Mouse (Mus musculus) hindbrain, embryonic 11.5 days (tissue): ENCODE results near the gene Kcnab1. TPM values are rescaled to one million over a fixed set of nuclear protein-coding genes. Genes with fewer than 3 reads are reported as not detected.
A peak's percentile ranks its signal among the peaks of the same experiment; 100 is the strongest.

Source experiments
- ATAC-seq: fragments of 200-750 bp; cut with Nextera tagmentation; 2 replicates; pipeline ENCODE4 v1.8.0; 2017; ENCODE audit warnings: mild to moderate bottlenecking, moderate TSS enrichment, moderate library complexity; ENCODE audit not compliant: low FRiP score
- DNase-seq: peaks from one replicate; pipeline ENCODE4 v3.0.0-alpha.2; 2015; ENCODE audit warnings: low spot score
- H3K27ac ChIP-seq: fragments of 300-500 bp; sonication (generic); 2 replicates; pipeline ENCODE4 v1.5.1; 2014; ENCODE audit warnings: mild to moderate bottlenecking, low read depth, low read length
- H3K27me3 ChIP-seq: fragments of 300-500 bp; sonication (generic); 2 replicates; pipeline ENCODE4 v1.6.1; 2014; ENCODE audit warnings: mild to moderate bottlenecking, low read length, moderate library complexity, mixed read lengths; ENCODE audit not compliant: control insufficient read depth, insufficient read depth
- H3K36me3 ChIP-seq: fragments of 300-500 bp; sonication (generic); 2 replicates; pipeline ENCODE4 v1.6.1; 2014; ENCODE audit warnings: mild to moderate bottlenecking, low read length, moderate library complexity, mixed read lengths; ENCODE audit not compliant: control insufficient read depth, insufficient read depth
- H3K4me1 ChIP-seq: fragments of 300-500 bp; sonication (generic); replicated peaks from 2 replicates; pipeline ENCODE4 v1.6.1; 2014; ENCODE audit warnings: low read length, mixed read lengths; ENCODE audit not compliant: control insufficient read depth, insufficient read depth
- H3K4me2 ChIP-seq: fragments of 300-500 bp; sonication (generic); replicated peaks from 2 replicates; pipeline ENCODE4 v1.6.1; 2014; ENCODE audit warnings: mild to moderate bottlenecking, low read depth, low read length
- H3K4me3 ChIP-seq: fragments of 300-500 bp; sonication (generic); 2 replicates; pipeline ENCODE4 v1.5.1; 2014; ENCODE audit warnings: low read depth, low read length
- H3K9ac ChIP-seq: fragments of 300-500 bp; sonication (generic); 2 replicates; pipeline ENCODE4 v1.6.1; 2014; ENCODE audit warnings: low read depth, low read length
- H3K9me3 ChIP-seq: fragments of 300-500 bp; sonication (generic); 2 replicates; pipeline ENCODE4 v1.6.1; 2016; ENCODE audit warnings: low read length; ENCODE audit not compliant: control insufficient read depth
- WGBS: fragments of 180-500 bp; shearing (Covaris S2); extraction: QIAGEN DNeasy Blood & Tissue Kit; methylation state at CpG from one replicate; pipeline ENCODE4 v1.1.7; 2014; 5-methylcytosine and 5-hydroxymethylcytosine counted together
- polyA plus RNA-seq: library from polyadenylated mRNA; unstranded; fragments of >200 nt; fragmentation: Nextera tagmentation; extraction: Ambion mirVana; gene quantifications from 2 replicates; pipeline ENCODE4 v1.2.1, GENCODE M21; 2014

Gene Kcnab1
- polyA plus RNA-seq, 1 experiment from 2014 or later = 5.6 TPM

DNA sequence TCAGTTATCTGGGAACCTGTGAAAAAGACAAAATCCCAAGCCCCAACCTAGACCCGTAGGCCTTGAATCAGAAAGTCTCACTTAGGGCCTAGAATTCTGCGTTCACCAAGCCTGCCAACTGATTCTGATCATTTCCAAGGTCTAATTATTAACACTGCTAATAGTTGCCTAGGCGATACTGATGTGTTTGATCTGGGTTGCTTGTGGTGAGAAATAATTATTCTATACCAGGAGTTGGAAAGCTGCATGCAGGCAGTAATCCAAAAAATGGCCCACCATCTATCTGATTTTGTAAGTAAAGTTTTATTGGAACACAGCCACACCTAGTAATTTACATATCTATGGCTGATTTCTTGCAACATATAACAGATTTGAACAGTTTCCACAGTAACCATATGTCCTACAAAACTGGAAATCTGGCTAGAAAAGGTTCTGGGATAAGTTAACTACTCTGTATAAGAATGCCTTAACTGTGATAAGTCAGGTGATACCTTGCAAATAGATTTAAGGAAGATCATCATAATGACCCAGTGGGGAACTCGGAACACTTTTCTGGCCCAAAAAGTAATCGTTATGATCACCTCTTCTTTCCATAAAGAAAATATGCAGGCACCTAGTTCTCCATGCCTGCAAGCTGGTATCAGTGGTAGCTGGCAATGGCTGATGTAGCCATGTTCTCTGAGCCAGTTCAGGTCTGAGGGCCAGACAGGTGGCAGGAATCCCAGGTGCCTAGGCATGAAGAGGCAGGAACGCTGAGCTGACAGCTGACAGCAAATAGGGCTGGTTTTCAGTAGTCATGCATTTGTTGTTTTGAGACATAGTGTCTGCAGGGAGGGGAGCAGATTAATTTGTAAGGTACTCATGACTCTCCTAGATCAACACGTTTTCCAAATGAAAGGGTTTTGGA, 108.7 kb downstream of the Kcnab1 start:
- no peak overlapping the region for H3K27ac ChIP-seq
- WGBS = 88% methylated on average over 7 of the region's 7 CpGs
- H3K4me2 ChIP-seq = no peak overlapping the region
- no peak for ATAC-seq
- H3K9ac ChIP-seq = no peak overlapping the region
- H3K4me1 ChIP-seq = no peaks in the 10 kb centered on the region
- no peak overlapping the region for H3K4me3 ChIP-seq
- no peak for DNase-seq
- no peaks in the 10 kb centered on the region for H3K36me3 ChIP-seq
- no peaks in the 10 kb centered on the region for H3K27me3 ChIP-seq
- no peaks in the 10 kb centered on the region for H3K9me3 ChIP-seq

DNA sequence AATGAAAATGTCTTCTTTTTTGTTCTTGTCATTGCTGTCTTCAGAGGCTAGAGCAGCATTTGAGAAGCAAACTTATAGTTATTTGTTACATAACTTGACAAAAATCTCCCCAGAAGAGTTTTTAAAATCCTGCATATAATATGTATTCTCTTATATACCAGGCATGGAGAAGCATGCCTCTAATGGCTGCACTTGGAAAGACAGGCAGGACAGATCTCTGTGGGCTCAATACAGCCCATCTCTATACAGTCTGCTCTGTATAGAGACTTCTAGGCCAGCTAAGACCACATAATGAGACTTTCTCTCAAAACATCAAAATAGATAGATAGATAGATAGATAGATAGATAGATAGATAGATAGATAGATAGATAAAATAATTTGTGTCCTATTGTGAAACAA, 111.1 kb downstream of the Kcnab1 start:
- no peak for DNase-seq

DNA sequence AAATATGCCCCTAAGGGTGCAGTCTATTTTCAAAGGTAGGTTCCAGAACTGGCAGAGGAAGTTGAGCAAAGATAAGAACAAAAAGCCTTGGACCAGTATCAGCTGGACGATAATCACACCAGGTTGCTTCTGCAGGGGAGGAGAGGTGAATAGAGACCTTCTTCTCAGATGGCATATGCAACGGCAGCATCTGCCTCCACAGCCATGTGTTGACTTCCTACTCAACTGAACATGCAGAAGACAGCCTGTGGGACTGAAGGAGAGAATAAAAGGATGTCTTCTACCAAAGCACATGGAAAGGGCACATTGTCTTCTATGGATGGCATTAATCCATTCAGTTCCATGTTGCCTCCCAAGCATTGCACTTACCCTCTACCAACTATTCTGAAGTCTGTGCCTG, 114.5 kb downstream of the Kcnab1 start:
- no peak for ATAC-seq
- Histone ChIP-seq H3K27ac (no peak overlapping the region), H3K4me1 (no peaks in the 10 kb centered on the region), H3K36me3 (no peaks in the 10 kb centered on the region), H3K9me3 (no peaks in the 10 kb centered on the region), H3K4me2 (no peak overlapping the region), H3K9ac (no peak overlapping the region), H3K27me3 (no peaks in the 10 kb centered on the region), H3K4me3 (no peak overlapping the region)
- WGBS = 90% methylated on average over 2 of the region's 2 CpGs
- no peak for DNase-seq

More for the DNA sequence above, 111.1 kb downstream of the Kcnab1 start:
- Histone ChIP-seq H3K9me3 (no peaks in the 10 kb centered on the region), H3K27me3 (no peaks in the 10 kb centered on the region), H3K27ac (no peak overlapping the region), H3K9ac (no peak overlapping the region), H3K4me2 (no peak overlapping the region), H3K4me3 (no peak overlapping the region), H3K4me1 (no peaks in the 10 kb centered on the region), H3K36me3 (no peaks in the 10 kb centered on the region)
- no peak for ATAC-seq

DNA sequence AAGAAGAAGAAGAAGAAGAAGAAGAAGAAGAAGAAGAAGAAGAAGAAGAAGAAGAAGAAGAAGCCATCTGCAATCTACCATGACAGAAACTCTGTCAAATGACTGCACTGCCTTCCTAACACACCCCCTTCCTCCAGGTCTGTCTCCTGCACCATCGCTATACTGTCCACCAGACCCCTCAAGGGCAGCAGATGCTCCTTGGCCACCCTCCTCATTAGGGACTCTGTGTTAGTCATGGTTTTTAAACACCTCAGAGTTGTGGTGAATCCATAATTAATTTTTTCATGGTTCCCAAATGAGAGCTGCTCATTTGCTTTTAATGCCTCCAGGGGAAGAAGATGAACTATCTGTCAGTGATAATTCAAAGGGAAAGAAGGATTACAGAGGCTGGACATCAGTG, 121.8 kb downstream of the Kcnab1 start:
- Histone ChIP-seq H3K4me3 (no peak overlapping the region), H3K36me3 (no peaks in the 10 kb centered on the region), H3K4me1 (no peaks in the 10 kb centered on the region), H3K9ac (no peak overlapping the region), H3K4me2 (no peak overlapping the region), H3K27ac (no peak overlapping the region), H3K9me3 (no peaks in the 10 kb centered on the region), H3K27me3 (no peaks in the 10 kb centered on the region)
- peak; percentile 76; the same call in 1 of the 2 replicates for ATAC-seq
- no peak for DNase-seq
- WGBS = 50% methylated on average over 1 of the region's 1 CpGs

DNA sequence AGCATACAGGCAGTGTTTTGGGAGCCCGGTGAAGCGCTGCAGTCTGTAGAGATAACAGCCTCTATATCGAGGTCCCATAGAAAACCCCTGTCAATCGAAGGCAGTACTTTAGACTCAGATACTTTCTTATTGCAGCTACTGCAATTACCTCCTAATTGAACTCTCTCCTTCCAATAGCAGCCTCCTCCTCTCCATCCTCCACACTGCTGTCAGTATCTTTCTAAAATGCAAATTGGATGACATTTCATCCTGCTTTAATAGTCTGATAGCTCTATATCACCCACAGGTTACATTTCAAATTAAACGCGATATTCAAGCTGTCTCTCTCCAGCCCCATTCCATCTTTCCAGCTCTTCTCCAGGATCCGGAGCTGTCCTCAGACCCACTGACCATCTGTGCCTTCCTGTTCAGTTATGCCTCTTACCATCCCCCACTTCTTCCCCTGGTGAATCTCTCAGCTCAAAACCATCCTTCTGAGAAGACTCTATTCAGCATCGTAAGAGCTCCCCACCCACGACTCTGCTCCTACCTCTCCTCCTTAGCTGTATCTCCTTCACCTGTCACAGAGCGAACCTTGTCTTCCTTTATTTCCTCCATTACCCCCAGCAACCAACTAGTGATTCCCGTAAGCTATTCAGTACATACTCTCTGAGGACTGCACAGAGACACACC, 122.4 kb downstream of the Kcnab1 start:
- Histone ChIP-seq H3K4me1 (no peaks in the 10 kb centered on the region), H3K27me3 (no peaks in the 10 kb centered on the region), H3K36me3 (no peaks in the 10 kb centered on the region), H3K9me3 (no peaks in the 10 kb centered on the region), H3K4me3 (no peak overlapping the region), H3K27ac (no peak overlapping the region), H3K9ac (no peak overlapping the region), H3K4me2 (no peak overlapping the region)
- no peak for DNase-seq
- peak; percentile 30; the same call in 1 of the 2 replicates for ATAC-seq
- 84% methylated on average over 11 of the region's 11 CpGs for WGBS

DNA sequence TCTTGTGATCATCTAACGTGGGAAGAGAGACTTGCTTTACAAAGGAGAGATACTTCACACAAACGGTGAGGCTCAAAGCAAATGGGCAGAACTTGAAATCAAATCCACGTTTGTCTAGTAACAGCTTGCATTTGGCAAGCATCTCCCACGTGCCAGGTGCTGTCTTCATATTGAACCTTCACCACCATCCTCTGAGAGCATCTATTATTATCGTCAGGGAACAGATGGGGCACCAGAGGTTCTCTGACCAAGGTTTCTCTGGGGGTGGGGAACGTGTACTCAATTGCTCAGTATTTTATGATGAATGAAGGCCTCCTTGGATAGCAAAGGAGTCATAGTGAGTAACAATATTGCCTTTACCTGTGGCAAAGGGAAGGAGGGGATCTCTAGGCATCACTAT, 139.8 kb downstream of the Kcnab1 start:
- WGBS = 69% methylated on average over 6 of the region's 6 CpGs
- no peaks in the 10 kb centered on the region for H3K27me3 ChIP-seq

DNA sequence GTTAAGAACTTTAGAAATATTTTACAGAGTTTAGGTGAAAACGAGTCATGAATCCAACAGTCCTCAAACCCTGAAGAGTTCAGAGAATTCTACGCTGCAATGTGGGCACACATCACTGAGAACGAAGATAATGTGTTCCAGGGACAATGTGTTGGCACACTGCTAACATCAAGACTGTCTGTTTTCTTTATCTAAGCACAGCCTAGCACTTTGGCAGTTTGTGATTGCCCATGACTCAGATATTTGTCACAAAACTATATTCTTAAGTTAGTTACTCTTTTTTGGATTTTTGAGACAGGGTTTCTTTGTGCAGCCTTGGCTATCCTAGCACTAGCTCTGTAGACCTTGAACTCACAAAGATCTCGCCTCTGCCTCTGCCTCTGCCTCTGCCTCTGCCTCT, 151.3 kb downstream of the Kcnab1 start:
- Histone ChIP-seq H3K36me3 (no peaks in the 10 kb centered on the region), H3K27ac (no peak overlapping the region), H3K4me1 (no peaks in the 10 kb centered on the region), H3K4me2 (no peak overlapping the region), H3K9me3 (no peaks in the 10 kb centered on the region), H3K27me3 (no peaks in the 10 kb centered on the region), H3K9ac (no peak overlapping the region), H3K4me3 (no peak overlapping the region)
- ATAC-seq (no peak), DNase-seq (no peak)
- 89% methylated on average over 4 of the region's 4 CpGs for WGBS

More for the DNA sequence above, 139.8 kb downstream of the Kcnab1 start:
- no peak overlapping the region for H3K4me3 ChIP-seq
- H3K27ac ChIP-seq = no peak overlapping the region
- no peaks in the 10 kb centered on the region for H3K4me1 ChIP-seq
- H3K4me2 ChIP-seq = no peak overlapping the region
- H3K9ac ChIP-seq = no peak overlapping the region
- ATAC-seq (no peak), DNase-seq (no peak)
- no peaks in the 10 kb centered on the region for H3K9me3 ChIP-seq
- H3K36me3 ChIP-seq = no peaks in the 10 kb centered on the region

DNA sequence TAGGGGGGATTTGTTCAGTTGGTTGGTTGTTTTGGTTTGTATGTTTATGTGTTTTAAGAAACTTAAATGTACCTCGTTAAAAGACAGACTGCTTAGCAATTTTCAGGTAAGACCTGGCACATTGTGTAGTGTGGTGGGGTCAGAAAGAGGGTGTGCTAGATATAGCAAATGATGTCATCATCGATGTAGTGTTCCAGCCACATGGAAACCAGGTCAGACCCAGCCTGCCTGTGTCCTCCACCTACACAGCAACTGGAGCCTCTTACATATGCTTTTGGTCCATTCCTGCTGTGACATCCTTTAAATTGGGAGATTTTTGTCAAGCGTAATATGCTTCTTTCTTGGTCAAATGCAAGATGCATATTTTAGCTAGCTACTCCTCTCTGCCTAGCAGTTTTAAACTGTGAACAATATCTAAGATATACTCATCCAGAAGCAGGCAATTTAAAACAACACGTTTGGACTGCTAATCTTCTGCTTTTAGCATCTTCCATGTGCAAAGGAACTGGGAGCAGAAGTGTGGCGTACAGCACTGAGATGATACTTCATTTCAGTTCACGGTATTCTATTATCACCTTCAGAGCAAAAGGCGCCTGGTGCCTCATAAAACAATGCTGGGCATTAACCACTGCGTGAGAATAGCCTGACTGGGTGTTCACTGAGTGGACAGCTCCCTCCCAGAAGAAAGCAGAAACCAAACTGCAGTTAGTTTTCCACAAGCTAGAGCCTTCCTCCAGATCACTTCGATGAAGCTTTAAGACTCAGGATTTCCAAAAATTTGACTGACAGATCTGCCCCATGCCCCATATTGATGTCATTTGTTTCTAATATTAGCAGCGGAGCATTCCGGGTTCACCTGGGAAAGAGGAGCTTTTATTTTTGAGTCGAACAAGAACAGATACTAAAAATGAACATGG, 153.6 kb downstream of the Kcnab1 start:
- no peak for ATAC-seq
- Histone ChIP-seq H3K4me1 (no peaks in the 10 kb centered on the region), H3K36me3 (no peaks in the 10 kb centered on the region), H3K27me3 (no peaks in the 10 kb centered on the region), H3K9ac (no peak overlapping the region), H3K4me2 (no peak overlapping the region), H3K9me3 (no peaks in the 10 kb centered on the region), H3K27ac (no peak overlapping the region), H3K4me3 (no peak overlapping the region)
- DNase-seq = no peak
- WGBS = 84% methylated on average over 12 of the region's 12 CpGs
